Mouse (Mus musculus) heart, adult 2 months (tissue): Measurements from ENCODE around the gene Lrrc7. TPM values are rescaled to one million over a fixed set of nuclear protein-coding genes. Genes with fewer than 3 reads are reported as not detected.

Source experiments
- DNase-seq, 2 experiments: peaks; one replicate each; pipeline ENCODE4 v3.0.0; 2021
- H3K27ac ChIP-seq: fragments of 200-600 bp; 2 replicates; pipeline ENCODE4 v1.8.1; 2022
- H3K27me3 ChIP-seq: fragments of 200-500 bp; 2 replicates; pipeline ENCODE4 v1.6.1; 2012; ENCODE audit warnings: mild to moderate bottlenecking, low read length, inconsistent platforms, mixed read lengths; ENCODE audit not compliant: control insufficient read depth, insufficient read depth
- H3K36me3 ChIP-seq: fragments of 200-500 bp; 2 replicates; pipeline ENCODE4 v1.6.1; 2012; ENCODE audit warnings: low read length, inconsistent platforms; ENCODE audit not compliant: control insufficient read depth, insufficient read depth
- H3K4me1 ChIP-seq: fragments of 200-500 bp; 2 replicates; pipeline ENCODE4 v1.6.1; 2011; ENCODE audit warnings: low read length; ENCODE audit not compliant: control insufficient read depth, insufficient read depth
- H3K4me3 ChIP-seq: fragments of 200-600 bp; 2 replicates; pipeline ENCODE4 v1.8.1; 2022
- H3K79me2 ChIP-seq: fragments of 200-500 bp; replicated peaks from 2 replicates; pipeline ENCODE4 v1.6.1; 2012; ENCODE audit warnings: mild to moderate bottlenecking, inconsistent platforms, low read length, moderate library complexity, mixed read lengths; ENCODE audit not compliant: control insufficient read depth, insufficient read depth
- H3K9ac ChIP-seq: fragments of 200-500 bp; 2 replicates; pipeline ENCODE4 v1.6.1; 2012; ENCODE audit warnings: low read depth, mild to moderate bottlenecking, control low read depth, inconsistent platforms, low read length, mixed read lengths
- CTCF ChIP-seq: fragments of 200-600 bp; IDR thresholded peaks from 2 replicates; pipeline ENCODE4 v1.8.1; 2022; ENCODE audit warnings: antibody characterized with exemption, mild to moderate bottlenecking, moderate library complexity
- EP300 ChIP-seq: fragments of 200-500 bp; IDR thresholded peaks from 2 replicates; pipeline ENCODE4 v1.6.1; 2011; ENCODE audit warnings: low read depth, low read length, control low read depth; ENCODE audit not compliant: insufficient read depth
- POLR2A ChIP-seq: fragments of 200-500 bp; IDR thresholded peaks from 2 replicates; pipeline ENCODE4 v1.6.1; 2011; ENCODE audit warnings: mild to moderate bottlenecking, low read depth, low read length, control low read depth; ENCODE audit not compliant: insufficient read depth
- WGBS: fragments of 180-500 bp; shearing (Covaris S2); methylation state at CpG from one replicate; pipeline ENCODE4 v1.1.7; 2018; 5-methylcytosine and 5-hydroxymethylcytosine counted together
- intact Hi-C: fragments of 180-260 bp; cut with DNase I; formaldehyde crosslinking; loops from one replicate; pipeline ENCODE4 v1.15.1; 2025
- polyA plus RNA-seq: library from polyadenylated mRNA; depleted of rRNA; stranded (reverse); fragments of >200 nt; gene quantifications from 2 replicates; pipeline ENCODE4 v1.2.3, GENCODE M21; 2012
- total RNA-seq, 2 experiments: library from RNA; stranded (reverse); gene quantifications; 2 replicates each; pipeline ENCODE4 v1.2.3; 2021

Lrrc7 gene
- total and polyA plus RNA-seq, 3 experiments: 0.11 TPM; not detected in 2

GRCm38 (mm10) chr3:158356194-158356593 is 205.8 kb downstream of the Lrrc7 start:
- intact Hi-C loops: no loop called here
- no peak overlapping the region for H3K9ac ChIP-seq
- H3K4me1 ChIP-seq: no peaks in the 10 kb centered on the region
- no peaks in the 10 kb centered on the region for H3K36me3 ChIP-seq
- 83% methylated on average over 4 of the region's 4 CpGs for WGBS
- TF ChIP-seq CTCF (no peak), EP300 (no peak), POLR2A (no peak)
- H3K27ac ChIP-seq: no peak overlapping the region
- H3K27me3 ChIP-seq: no peaks in the 10 kb centered on the region
- no peaks in the 10 kb centered on the region for H3K79me2 ChIP-seq
- no peak for DNase-seq
- no peak overlapping the region for H3K4me3 ChIP-seq

DNA sequence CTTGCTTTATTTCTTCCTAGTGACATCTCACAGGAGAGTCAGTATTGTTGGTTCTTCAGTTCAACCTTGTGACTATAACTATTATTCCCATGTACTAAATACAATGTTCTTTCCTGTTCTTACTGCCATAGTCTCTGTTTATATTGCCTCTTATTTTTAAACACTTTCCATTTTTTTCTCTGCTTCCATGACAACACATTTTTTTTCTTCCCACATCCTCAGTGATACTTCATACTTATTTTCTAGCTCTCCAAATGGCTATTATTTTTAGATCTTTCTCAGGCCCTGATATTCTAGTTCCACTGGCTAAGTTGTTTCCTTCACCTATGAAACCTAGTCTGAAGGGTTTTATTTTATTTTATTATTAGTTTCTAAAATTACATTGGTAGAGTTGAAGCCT is 221.2 kb downstream of the Lrrc7 start:
- no peak overlapping the region for H3K4me3 ChIP-seq
- H3K27ac ChIP-seq: no peak overlapping the region
- intact Hi-C loops: no loop called here
- no peak for DNase-seq
- H3K9ac ChIP-seq: no peak overlapping the region
- H3K27me3 ChIP-seq: no peaks in the 10 kb centered on the region
- TF ChIP-seq EP300 (no peak), POLR2A (no peak), CTCF (no peak)
- no peaks in the 10 kb centered on the region for H3K36me3 ChIP-seq
- no peaks in the 10 kb centered on the region for H3K79me2 ChIP-seq
- H3K4me1 ChIP-seq: no peaks in the 10 kb centered on the region

DNA sequence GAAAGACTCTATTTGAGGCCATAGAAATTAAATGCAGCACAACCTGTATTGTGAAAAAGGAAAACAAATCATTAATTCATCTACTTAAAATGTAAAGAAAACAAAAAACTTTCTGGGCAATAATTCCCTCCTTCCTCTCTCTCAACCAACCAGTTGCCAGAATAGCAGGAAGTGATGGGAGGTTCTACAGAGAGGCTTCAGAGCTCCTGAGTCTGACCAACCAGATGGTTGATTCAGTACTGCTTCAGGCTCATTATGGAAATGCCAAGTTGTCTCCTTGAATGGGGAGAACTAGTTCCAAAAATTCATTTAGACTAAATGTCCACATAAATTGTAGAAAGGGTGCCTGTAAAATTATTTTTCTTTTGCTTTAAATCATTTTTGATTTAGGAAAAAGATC is 231.9 kb downstream of the Lrrc7 start:
- Histone ChIP-seq H3K36me3 (no peaks in the 10 kb centered on the region), H3K27me3 (no peaks in the 10 kb centered on the region), H3K27ac (no peak overlapping the region), H3K79me2 (no peaks in the 10 kb centered on the region), H3K4me3 (no peak overlapping the region), H3K4me1 (no peaks in the 10 kb centered on the region), H3K9ac (no peak overlapping the region)
- DNase-seq: no peak
- intact Hi-C loops: no loop called here
- TF ChIP-seq EP300: no peak
- TF ChIP-seq POLR2A: no peak
- TF ChIP-seq CTCF: no peak

DNA sequence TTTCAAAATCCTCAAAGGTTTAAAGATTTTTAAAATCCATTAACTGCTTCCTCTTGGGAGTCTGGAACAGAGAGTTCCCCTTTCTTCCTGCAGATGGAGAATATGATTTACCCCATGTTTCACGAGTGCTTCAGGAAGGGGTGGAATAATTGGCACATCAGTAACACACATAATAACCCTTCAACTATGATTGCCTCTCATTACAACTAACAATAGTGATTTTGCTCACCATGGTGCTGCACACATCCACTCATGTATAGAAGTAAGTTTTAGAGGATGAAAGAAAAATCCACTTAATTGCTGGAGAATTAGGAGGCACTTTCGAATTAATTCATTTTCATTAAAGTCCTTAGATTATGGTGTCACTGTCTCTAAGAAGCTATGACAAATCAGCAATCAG is 251.6 kb downstream of the Lrrc7 start:
- no peaks in the 10 kb centered on the region for H3K4me1 ChIP-seq
- H3K27ac ChIP-seq: no peak overlapping the region
- H3K27me3 ChIP-seq: no peaks in the 10 kb centered on the region
- no peak for TF ChIP-seq EP300
- no peak overlapping the region for H3K9ac ChIP-seq
- H3K36me3 ChIP-seq: no peaks in the 10 kb centered on the region
- H3K79me2 ChIP-seq: no peaks in the 10 kb centered on the region
- DNase-seq: no peak
- WGBS: 50% methylated on average over 2 of the region's 2 CpGs
- no peak overlapping the region for H3K4me3 ChIP-seq
- intact Hi-C loops: no loop called here

DNA sequence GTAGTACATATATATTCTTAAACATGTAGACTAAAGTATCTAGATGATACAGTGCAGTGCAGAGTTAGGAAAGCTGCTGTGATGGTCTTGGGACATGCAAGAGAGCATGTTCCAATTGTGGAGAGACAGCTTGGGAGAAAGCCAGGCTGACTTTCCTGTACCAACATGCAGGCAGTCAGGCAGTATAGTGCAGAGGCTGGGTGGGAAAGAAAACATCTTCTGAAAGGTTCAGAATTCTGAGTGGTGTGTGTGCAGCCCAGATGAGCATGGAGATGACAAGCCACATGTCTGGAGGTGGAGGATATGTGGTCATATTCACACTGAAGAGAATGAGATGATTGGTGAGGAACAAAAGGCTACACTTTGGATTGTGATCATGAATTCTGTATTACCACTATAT is 254.6 kb downstream of the Lrrc7 start:
- Histone ChIP-seq H3K79me2 (no peaks in the 10 kb centered on the region), H3K9ac (no peak overlapping the region), H3K27me3 (no peaks in the 10 kb centered on the region), H3K27ac (no peak overlapping the region), H3K4me3 (no peak overlapping the region), H3K4me1 (no peaks in the 10 kb centered on the region), H3K36me3 (no peaks in the 10 kb centered on the region)
- no peak for DNase-seq
- intact Hi-C loops: no loop called here
- TF ChIP-seq EP300: no peak
- TF ChIP-seq POLR2A: no peak
- no peak for TF ChIP-seq CTCF

GRCm38 (mm10) chr3:158298732-158299131 is 263.3 kb downstream of the Lrrc7 start:
- 81% methylated on average over 3 of the region's 3 CpGs for WGBS
- no peaks in the 10 kb centered on the region for H3K27me3 ChIP-seq
- TF ChIP-seq POLR2A: no peak
- TF ChIP-seq EP300: no peak
- no peak for TF ChIP-seq CTCF
- intact Hi-C loops: no loop called here
- DNase-seq: no peak
- H3K79me2 ChIP-seq: no peaks in the 10 kb centered on the region
- no peak overlapping the region for H3K4me3 ChIP-seq
- no peak overlapping the region for H3K9ac ChIP-seq
- H3K4me1 ChIP-seq: no peaks in the 10 kb centered on the region
- no peaks in the 10 kb centered on the region for H3K36me3 ChIP-seq
- no peak overlapping the region for H3K27ac ChIP-seq

DNA sequence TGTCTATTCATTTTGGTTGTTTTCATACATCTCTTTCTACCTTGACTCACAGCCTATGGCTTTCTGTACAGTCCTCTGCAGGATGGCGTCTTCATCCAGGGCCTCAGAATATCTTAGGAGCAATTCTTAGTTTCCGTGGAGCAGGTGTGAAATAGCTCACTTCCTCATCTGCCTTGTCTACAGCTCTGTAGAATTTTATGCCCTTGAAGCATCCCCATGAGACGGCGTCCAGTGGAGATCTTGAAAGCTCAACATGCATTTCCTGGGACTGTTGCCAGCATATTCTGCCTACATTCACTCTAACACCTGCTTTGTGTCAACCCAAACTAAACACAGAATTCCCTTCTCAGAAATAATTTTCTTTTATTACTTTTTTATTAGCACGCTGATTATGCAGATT is 267.0 kb downstream of the Lrrc7 start:
- no peak overlapping the region for H3K27ac ChIP-seq
- DNase-seq: no peak
- H3K4me1 ChIP-seq: no peaks in the 10 kb centered on the region
- H3K79me2 ChIP-seq: no peaks in the 10 kb centered on the region
- no peak overlapping the region for H3K4me3 ChIP-seq
- no peaks in the 10 kb centered on the region for H3K27me3 ChIP-seq
- TF ChIP-seq CTCF (no peak), POLR2A (no peak), EP300 (no peak)
- WGBS: 44% methylated on average over 5 of the region's 5 CpGs
- no peak overlapping the region for H3K9ac ChIP-seq
- no peaks in the 10 kb centered on the region for H3K36me3 ChIP-seq
- intact Hi-C loops: no loop called here
